8 mouse cellular contexts compared by ENCODE assay signal in genomic region chr4:44113393-44114138, GRCm38 (mm10). TPM values are rescaled to one million over a fixed set of nuclear protein-coding genes. Genes with fewer than 3 reads are reported as not detected.
DNase-seq lines count a peak whose midpoint lies in the region; ATAC-seq and TF ChIP-seq lines count a peak whose summit lies in the region.

No protein-coding gene starts in this region.

- intact Hi-C loops in gastrocnemius, adult 2 months (cut with DNase I), result loop anchor here (10.0 kb wide), 1 partner anchor 209 kb away; no protein-coding TSS in a partner anchor

- no peak for TF ChIP-seq POLR2A in thymus, adult 2 months (IDR thresholded peaks at IDR 0.05; ENCODE audit: control insufficient read depth, extremely low read depth, insufficient read depth, low read length, poor library complexity)

- peak overlapping the region; percentile 42 for H3K4me3 ChIP-seq in gastrocnemius, adult 2 months
- no peak overlapping the region for H3K4me3 ChIP-seq in lung, postnatal 0 days (ENCODE audit: low read depth, low read length)
- no peak overlapping the region for H3K4me3 ChIP-seq in intestine, embryonic 15.5 days (replicated peaks)
- no peak overlapping the region for H3K4me3 ChIP-seq in thymus, adult 2 months (ENCODE audit: control insufficient read depth, insufficient read depth, low read length)

- H3K4me1 ChIP-seq in lung, postnatal 0 days (ENCODE audit: insufficient read depth, low read depth, low read length), result peaks cover 10% of the 10 kb centered on the region; the same call in 1 of the 2 replicates
- H3K4me1 ChIP-seq in intestine, embryonic 15.5 days (replicated peaks), result peaks cover 8% of the 10 kb centered on the region
- peaks cover 28% of the 10 kb centered on the region for H3K4me1 ChIP-seq in thymus, adult 2 months (replicated peaks; ENCODE audit: control insufficient read depth, insufficient read depth, low read length)

- WGBS in lung, postnatal 0 days, result 21% methylated on average over 16 of the region's 16 CpGs
- WGBS in intestine, embryonic 15.5 days, result 24% methylated on average over 16 of the region's 16 CpGs
- WGBS in thymus, adult 2 months, result 4% methylated on average over 16 of the region's 16 CpGs

- peak overlapping the region; percentile 34; the same call in 1 of the 2 replicates for H3K4me2 ChIP-seq in lung, postnatal 0 days (replicated peaks; ENCODE audit: low read depth, low read length)
- peak overlapping the region; percentile 39 for H3K4me2 ChIP-seq in intestine, embryonic 15.5 days (replicated peaks)

- H3K9me3 ChIP-seq in lung, postnatal 0 days (ENCODE audit: low read length), result no peaks in the 10 kb centered on the region
- H3K9me3 ChIP-seq in intestine, embryonic 15.5 days, result no peaks in the 10 kb centered on the region

- no peaks in the 10 kb centered on the region for H3K27me3 ChIP-seq in lung, postnatal 0 days (replicated peaks; ENCODE audit: insufficient read depth, low read length)
- no peaks in the 10 kb centered on the region for H3K27me3 ChIP-seq in intestine, embryonic 15.5 days (replicated peaks)
- H3K27me3 ChIP-seq in thymus, adult 2 months (ENCODE audit: control insufficient read depth, insufficient read depth, low read length), result no peaks in the 10 kb centered on the region

- no peaks in the 10 kb centered on the region for H3K36me3 ChIP-seq in lung, postnatal 0 days (ENCODE audit: insufficient read depth, low read length)
- H3K36me3 ChIP-seq in intestine, embryonic 15.5 days, result no peaks in the 10 kb centered on the region
- H3K36me3 ChIP-seq in thymus, adult 2 months (ENCODE audit: control insufficient read depth, insufficient read depth, low read length), result no peaks in the 10 kb centered on the region

- no peak for TF ChIP-seq CTCF in gastrocnemius, adult 2 months (IDR thresholded peaks at IDR 0.05)
- TF ChIP-seq CTCF in lung, postnatal 0 days (IDR thresholded peaks at IDR 0.05), result no peak
- TF ChIP-seq CTCF in thymus, adult 2 months (IDR thresholded peaks at IDR 0.05; ENCODE audit: borderline replicate concordance, control insufficient read depth, extremely low read depth, insufficient read depth, low read length, poor library complexity), result no peak

- no peak overlapping the region for H3K9ac ChIP-seq in lung, postnatal 0 days (replicated peaks; ENCODE audit: low read depth)
- H3K9ac ChIP-seq in intestine, embryonic 15.5 days, result no peak overlapping the region

- no peak for TF ChIP-seq EP300 in lung, postnatal 0 days (IDR thresholded peaks at IDR 0.05)

- H3K27ac ChIP-seq in gastrocnemius, adult 2 months, result no peak overlapping the region
- H3K27ac ChIP-seq in lung, postnatal 0 days (ENCODE audit: low read length), result no peak overlapping the region
- H3K27ac ChIP-seq in intestine, embryonic 15.5 days, result peak overlapping the region; percentile 18; the same call in 1 of the 2 replicates
- H3K27ac ChIP-seq in thymus, adult 2 months (ENCODE audit: control insufficient read depth, insufficient read depth, low read length), result peak overlapping the region; percentile 49

- DNase-seq in gastrocnemius, adult 2 months, result no peak
- no peak for DNase-seq in gastrocnemius, postnatal 25 days
- peak; percentile 44 for DNase-seq in lung, postnatal 0 days (ENCODE audit: low spot score)
- DNase-seq in lung, postnatal 4 days, result no peak
- DNase-seq in thymus, adult 2 months, result peak; percentile 35
- no peak for DNase-seq in cerebellum, adult 11-12 months
- no peak for DNase-seq in cerebellum, adult 9-10 months

- peak; percentile 39; the same call in 1 of the 2 replicates for ATAC-seq in lung, postnatal 0 days
- peak; percentile 54 for ATAC-seq in intestine, embryonic 15.5 days

RNA-seq across cellular contexts. Expression of gene Gne, which starts 29.6 kb away (rescaled TPM):
- total RNA-seq in gastrocnemius, adult 2 months (2021), result 10 to 100 TPM; 11.6 to 12.5 TPM
- total RNA-seq in gastrocnemius, postnatal 25 days (2021), result 10 to 100 TPM in 1 of 2 experiments, 1 to 10 TPM in 1; 8.9 to 15.0 TPM
- 25.1 and 33.1 TPM in 2 replicates for polyA plus RNA-seq in lung, postnatal 0 days (2015; fragmentation: Nextera tagmentation; extraction: Ambion mirVana)
- 42.0 and 47.0 TPM in 2 replicates for polyA plus RNA-seq in intestine, embryonic 15.5 days (2015; fragmentation: Nextera tagmentation; extraction: Ambion mirVana)
- 28.0 and 32.0 TPM in 2 replicates for polyA plus RNA-seq in thymus, adult 2 months (2012; rRNA removed)

Comparison
In these comparisons a context has a peak if more than half of its experiments do, and no peak if none do; other contexts are left out.
1. DNase-seq: peak in lung, postnatal 0 days (single experiment) and thymus, adult 2 months (single experiment); none in gastrocnemius, adult 2 months (single experiment), gastrocnemius, postnatal 25 days (single experiment), lung, postnatal 4 days (0 of 2), cerebellum, adult 11-12 months (single experiment) and cerebellum, adult 9-10 months (single experiment).
2. H3K27ac ChIP-seq: peak in intestine, embryonic 15.5 days (single experiment) and thymus, adult 2 months (single experiment); none in gastrocnemius, adult 2 months (single experiment) and lung, postnatal 0 days (single experiment).